Mouse (Mus musculus): ENCODE results near the gene Utp15.
A peak's percentile ranks its signal among the peaks of the same experiment; 100 is the strongest.

The Utp15 gene

GRCm38 (mm10) chr13:98249594-98249993 lies 13.2 kb downstream of the Utp15 start:
- no peak for DNase-seq (ENCODE audit: low spot score in 2 of 2)

GRCm38 (mm10) chr13:98245386-98245785 lies 17.5 kb downstream of the Utp15 start:
- no peak for DNase-seq (ENCODE audit: low spot score in 2 of 2)

GRCm38 (mm10) chr13:98244571-98245350 lies 18.1 kb downstream of the Utp15 start:
- DNase-seq (ENCODE audit: low spot score in 2 of 2), result no peak

- no peak for DNase-seq (ENCODE audit: low spot score in 2 of 2)
Measured at GRCm38 (mm10) chr13:98241531-98242282, 21.1 kb downstream of the Utp15 start.

- peak in 1 of 2 experiments; percentile 47 for DNase-seq (ENCODE audit: low spot score in 2 of 2)
Measured at GRCm38 (mm10) chr13:98239978-98240641, 22.7 kb downstream of the Utp15 start.

GRCm38 (mm10) chr13:98235451-98235850 lies 27.4 kb downstream of the Utp15 start:
- DNase-seq (ENCODE audit: low spot score in 2 of 2), result no peak

GRCm38 (mm10) chr13:98230511-98230910 lies 32.3 kb downstream of the Utp15 start:
- DNase-seq (ENCODE audit: low spot score in 2 of 2), result no peak

- DNase-seq (ENCODE audit: low spot score in 2 of 2), result no peak
Measured at GRCm38 (mm10) chr13:98226225-98226624, 36.6 kb downstream of the Utp15 start.

GRCm38 (mm10) chr13:98222848-98223247 lies 40.0 kb downstream of the Utp15 start:
- peak; percentile 13 to 21 for DNase-seq (ENCODE audit: low spot score in 2 of 2)

GRCm38 (mm10) chr13:98210137-98210536 lies 52.7 kb downstream of the Utp15 start:
- no peak for DNase-seq (ENCODE audit: low spot score in 2 of 2)

- DNase-seq (ENCODE audit: low spot score in 2 of 2), result no peak
Measured at GRCm38 (mm10) chr13:98208842-98209241, 54.0 kb downstream of the Utp15 start.

GRCm38 (mm10) chr13:98206546-98206870 lies 56.3 kb downstream of the Utp15 start:
- DNase-seq (ENCODE audit: low spot score in 2 of 2), result peak in 1 of 2 experiments; percentile 61

GRCm38 (mm10) chr13:98205771-98206545 lies 56.9 kb downstream of the Utp15 start, which contains the start of gene Arhgef28:
TSS of gene Arhgef28 (minus strand) at chr13:98206439.
- peak; percentile 33 to 55 for DNase-seq (ENCODE audit: low spot score in 2 of 2)

- no peak for DNase-seq (ENCODE audit: low spot score in 2 of 2)
Measured at GRCm38 (mm10) chr13:98205111-98205510, 57.7 kb downstream of the Utp15 start.

GRCm38 (mm10) chr13:98204371-98204770 lies 58.5 kb downstream of the Utp15 start:
- no peak for DNase-seq (ENCODE audit: low spot score in 2 of 2)

- DNase-seq (ENCODE audit: low spot score in 2 of 2), result no peak
Measured at GRCm38 (mm10) chr13:98201436-98201835, 61.4 kb downstream of the Utp15 start.
